Mouse (Mus musculus) kidney, postnatal 0 days (tissue): ENCODE results near the gene Tgm2. TPM values are rescaled to one million over a fixed set of nuclear protein-coding genes. Genes with fewer than 3 reads are reported as not detected.
A peak's percentile ranks its signal among the peaks of the same experiment; 100 is the strongest.

Source experiments
- ATAC-seq: fragments of 200-750 bp; cut with Nextera tagmentation; replicated peaks from 2 replicates; pipeline ENCODE4 v1.8.0; 2017; ENCODE audit warnings: low read depth, moderate number of reproducible peaks, moderate TSS enrichment, moderate library complexity; ENCODE audit not compliant: low FRiP score
- DNase-seq: peaks from one replicate; pipeline ENCODE4 v3.0.0-alpha.2; 2016; ENCODE audit warnings: low spot score
- H3K27ac ChIP-seq: fragments of 300-500 bp; sonication (generic); 2 replicates; pipeline ENCODE4 v1.5.1; 2014; ENCODE audit warnings: mild to moderate bottlenecking
- H3K27me3 ChIP-seq: fragments of 300-500 bp; sonication (generic); 2 replicates; pipeline ENCODE4 v1.6.1; 2014; ENCODE audit warnings: low read length, mixed read lengths; ENCODE audit not compliant: insufficient read depth
- H3K36me3 ChIP-seq: fragments of 300-500 bp; sonication (generic); 2 replicates; pipeline ENCODE4 v1.6.1; 2014; ENCODE audit warnings: low read length, mixed read lengths; ENCODE audit not compliant: insufficient read depth
- H3K4me1 ChIP-seq: fragments of 300-500 bp; sonication (generic); replicated peaks from 2 replicates; pipeline ENCODE4 v1.6.1; 2014; ENCODE audit warnings: antibody characterized with exemption, low read length, mixed read lengths; ENCODE audit not compliant: insufficient read depth
- H3K4me2 ChIP-seq: fragments of 300-500 bp; sonication (generic); 2 replicates; pipeline ENCODE4 v1.6.1; 2014; ENCODE audit warnings: mild to moderate bottlenecking, low read length, moderate library complexity, mixed read lengths
- H3K4me3 ChIP-seq: fragments of 300-500 bp; sonication (generic); replicated peaks from 2 replicates; pipeline ENCODE4 v1.5.1; 2014; ENCODE audit warnings: low read depth, low read length
- H3K9ac ChIP-seq: fragments of 300-500 bp; sonication (generic); 2 replicates; pipeline ENCODE4 v1.6.1; 2014; ENCODE audit warnings: low read depth, low read length
- H3K9me3 ChIP-seq: fragments of 300-500 bp; sonication (generic); replicated peaks from 2 replicates; pipeline ENCODE4 v1.6.1; 2016; ENCODE audit warnings: low read length, inconsistent platforms, mixed read lengths
- CTCF ChIP-seq: IDR thresholded peaks from 2 replicates; pipeline ENCODE4 v1.5.1; 2016; ENCODE audit warnings: antibody characterized with exemption, low read depth, mild to moderate bottlenecking, moderate library complexity
- WGBS: fragments of 180-500 bp; shearing (Covaris S2); extraction: QIAGEN DNeasy Blood & Tissue Kit; methylation state at CpG from one replicate; pipeline ENCODE4 v1.1.7; 2014; 5-methylcytosine and 5-hydroxymethylcytosine counted together
- polyA plus RNA-seq: library from polyadenylated mRNA; unstranded; fragments of >200 nt; fragmentation: Nextera tagmentation; extraction: Ambion mirVana; gene quantifications from 2 replicates; pipeline ENCODE4 v1.2.1, GENCODE M21; 2015

The Tgm2 gene
- polyA plus RNA-seq, 1 experiment from 2014 or later = 26.9 TPM

DNA sequence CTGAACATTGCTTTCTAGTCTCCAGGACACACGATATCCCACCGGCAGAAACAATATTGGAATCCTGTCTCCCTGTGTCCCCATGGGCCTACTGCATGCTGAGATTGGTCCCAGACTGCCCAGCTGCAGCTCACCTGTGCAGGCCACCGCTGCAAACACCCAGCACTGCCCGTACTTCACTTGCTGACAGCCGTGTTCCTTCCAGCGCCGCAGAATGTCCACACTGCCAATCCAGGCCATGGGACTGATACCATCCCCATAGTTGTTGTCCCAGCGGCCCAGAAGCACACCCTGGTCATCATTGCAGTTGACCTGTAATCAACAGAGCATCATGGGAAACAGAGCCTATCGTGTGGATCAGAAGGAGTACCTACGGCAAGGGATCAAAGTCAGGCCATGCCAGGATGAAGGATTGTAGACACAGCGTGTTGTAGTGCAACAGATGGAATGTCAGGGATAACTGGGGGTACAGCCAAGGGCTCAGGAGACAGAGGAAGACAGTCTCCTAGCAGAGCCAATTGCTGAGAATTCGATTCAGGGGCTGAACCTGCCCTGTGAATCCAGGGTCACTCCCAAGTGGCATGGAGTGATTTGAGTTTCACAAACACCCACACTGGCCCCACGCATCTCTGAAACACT is 14.9 kb downstream of the Tgm2 start:
- 89% methylated on average over 13 of the region's 13 CpGs for WGBS
- H3K4me3 ChIP-seq = no peak overlapping the region
- TF ChIP-seq CTCF = no peak
- H3K36me3 ChIP-seq = peaks cover 16% of the 10 kb centered on the region; the same call in 1 of the 2 replicates
- DNase-seq (no peak), ATAC-seq (no peak)
- H3K4me1 ChIP-seq = peaks cover 16% of the 10 kb centered on the region; the same call in 1 of the 2 replicates
- H3K4me2 ChIP-seq = no peak overlapping the region
- H3K27ac ChIP-seq = no peak overlapping the region
- H3K9ac ChIP-seq = no peak overlapping the region
- H3K27me3 ChIP-seq = no peaks in the 10 kb centered on the region
- no peaks in the 10 kb centered on the region for H3K9me3 ChIP-seq

DNA sequence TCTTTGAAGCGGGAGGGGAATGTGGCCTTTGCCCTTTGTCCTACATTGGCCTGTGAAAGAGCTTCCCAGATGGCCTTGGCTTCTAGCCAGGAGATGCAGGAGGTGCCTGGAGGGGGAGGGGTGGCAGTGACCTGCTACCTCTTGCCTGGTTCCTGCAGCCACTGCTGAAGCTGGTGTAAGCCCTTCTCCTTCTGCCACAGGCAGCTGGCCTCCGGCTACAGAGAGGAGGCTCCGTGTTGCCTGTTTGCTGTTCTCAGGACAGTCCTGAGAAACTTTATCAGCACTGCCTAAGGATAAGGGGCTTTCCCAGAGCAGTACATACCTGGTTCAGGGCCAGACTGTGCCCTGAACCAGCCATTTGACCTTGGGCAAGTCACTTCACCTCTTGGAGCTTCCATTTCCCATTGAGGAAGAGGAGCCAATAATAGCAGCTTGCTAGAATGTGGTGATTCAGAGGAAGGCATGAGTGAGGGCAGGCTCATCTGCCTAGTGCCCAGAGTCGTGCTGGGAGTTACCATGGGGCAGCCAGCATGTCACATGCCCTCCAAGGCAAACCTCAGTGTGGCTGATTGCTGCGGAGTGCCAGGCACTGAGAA is 15.7 kb downstream of the Tgm2 start:
- Histone ChIP-seq H3K9ac (no peak overlapping the region), H3K4me3 (no peak overlapping the region), H3K4me2 (no peak overlapping the region), H3K4me1 (peaks cover 9% of the 10 kb centered on the region; the same call in 1 of the 2 replicates), H3K36me3 (peaks cover 16% of the 10 kb centered on the region; the same call in 1 of the 2 replicates), H3K27me3 (no peaks in the 10 kb centered on the region), H3K9me3 (no peaks in the 10 kb centered on the region), H3K27ac (peak overlapping the region; percentile 63; the same call in 1 of the 2 replicates)
- ATAC-seq (peak; percentile 69), DNase-seq (peak; percentile 57)
- no peak for TF ChIP-seq CTCF
- 41% methylated on average over 5 of the region's 5 CpGs for WGBS

DNA sequence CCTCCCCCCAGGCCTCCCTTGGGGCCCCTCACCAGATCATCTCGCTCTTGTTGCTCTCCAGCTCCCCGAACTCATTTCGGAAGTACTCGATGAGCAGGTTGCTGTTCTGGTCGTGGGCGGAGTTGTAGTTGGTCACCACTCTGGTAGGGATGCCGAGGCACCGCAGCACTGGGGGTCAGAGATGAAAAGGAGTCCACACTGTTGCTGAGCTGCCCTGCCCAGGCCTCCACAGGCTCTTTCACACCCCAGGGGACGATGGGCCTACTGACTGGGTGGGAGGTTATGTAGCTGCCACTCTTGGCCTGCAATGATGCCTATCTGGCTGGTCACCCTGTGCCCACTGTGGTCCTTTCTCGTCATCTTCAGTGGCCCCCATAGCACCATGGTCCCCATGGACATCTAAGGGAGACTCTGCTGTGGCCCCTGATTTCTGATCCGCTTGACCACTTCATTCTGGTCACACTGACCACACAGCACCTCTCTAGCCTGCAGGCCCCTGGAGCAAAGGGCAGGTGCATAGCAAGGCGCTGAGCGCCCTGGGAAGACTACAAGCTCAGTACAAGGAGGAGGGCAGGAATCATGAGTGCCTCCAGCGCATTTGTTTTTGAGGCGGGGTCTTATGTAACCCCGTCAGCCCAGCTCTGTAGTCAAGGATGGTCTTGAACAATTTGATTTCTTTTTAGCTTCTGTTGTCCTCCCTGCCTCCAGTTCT is 16.8 kb downstream of the Tgm2 start:
- Histone ChIP-seq H3K9me3 (no peaks in the 10 kb centered on the region), H3K4me1 (peaks cover 9% of the 10 kb centered on the region; the same call in 1 of the 2 replicates), H3K4me2 (no peak overlapping the region), H3K4me3 (no peak overlapping the region), H3K36me3 (peaks cover 18% of the 10 kb centered on the region; the same call in 1 of the 2 replicates), H3K27me3 (no peaks in the 10 kb centered on the region), H3K27ac (no peak overlapping the region), H3K9ac (no peak overlapping the region)
- DNase-seq (no peak), ATAC-seq (no peak)
- 82% methylated on average over 16 of the region's 16 CpGs for WGBS
- TF ChIP-seq CTCF = no peak

DNA sequence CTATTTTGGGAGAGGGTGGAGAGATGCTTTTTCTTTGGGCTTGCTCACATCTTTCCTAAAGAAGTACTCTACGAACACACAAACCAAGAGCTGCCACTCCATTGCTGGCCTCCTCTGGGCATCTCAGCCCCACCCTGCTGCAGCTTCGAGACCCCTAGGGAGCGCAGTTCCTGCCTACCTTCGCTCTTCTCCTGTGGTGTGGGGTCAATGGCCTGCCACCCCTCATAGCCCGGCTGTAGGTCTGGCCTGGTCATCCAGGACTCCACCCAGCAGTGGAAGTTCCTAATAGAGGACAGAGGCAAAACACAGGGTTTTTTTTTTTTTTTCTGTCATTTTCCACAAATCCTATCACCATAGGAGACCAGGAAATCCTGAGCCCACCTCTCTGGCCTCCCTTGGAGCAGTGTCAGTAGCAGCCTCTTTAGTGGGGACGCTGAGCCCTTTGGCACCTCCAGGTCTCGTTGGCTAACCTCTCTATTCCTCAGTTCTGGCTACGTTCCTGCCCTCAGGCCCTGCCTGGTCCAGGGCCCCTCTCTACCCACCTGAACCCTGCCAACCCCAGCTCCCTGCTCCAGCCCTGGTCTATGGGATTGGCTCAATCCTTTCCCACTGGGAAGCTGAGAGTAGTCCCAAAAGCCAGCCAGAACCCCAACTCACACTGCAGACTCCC is 17.6 kb downstream of the Tgm2 start:
- no peak overlapping the region for H3K27ac ChIP-seq

DNA sequence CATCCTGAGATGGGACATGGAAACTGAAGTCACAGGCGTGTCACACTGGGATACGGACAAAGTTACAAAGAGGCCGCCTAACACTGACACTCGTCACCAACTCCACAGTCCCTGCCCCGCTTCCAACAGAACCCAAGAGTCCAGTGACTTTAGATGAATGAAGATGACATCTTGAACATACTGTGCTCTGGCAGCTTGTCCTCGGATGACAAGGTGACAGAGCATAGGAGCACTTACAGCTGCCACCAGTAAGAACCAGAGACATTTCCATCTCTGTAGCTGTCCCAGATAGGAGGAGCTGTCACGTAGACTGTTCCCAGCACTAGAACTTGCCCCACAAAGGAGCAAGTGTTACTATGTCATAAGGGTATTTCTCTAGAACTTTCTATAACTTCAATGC is 18.4 kb downstream of the Tgm2 start:
- Histone ChIP-seq H3K4me2 (no peak overlapping the region), H3K27me3 (no peaks in the 10 kb centered on the region), H3K9me3 (no peaks in the 10 kb centered on the region), H3K4me3 (no peak overlapping the region), H3K9ac (no peak overlapping the region), H3K36me3 (0 out of 2 replicates have a peak, but pooled peaks cover 8% of the 10 kb centered on the region), H3K27ac (no peak overlapping the region), H3K4me1 (peaks cover 9% of the 10 kb centered on the region; the same call in 1 of the 2 replicates)
- ATAC-seq (no peak), DNase-seq (no peak)
- TF ChIP-seq CTCF = no peak
- WGBS = 83% methylated on average over 7 of the region's 7 CpGs

More for the DNA sequence above, 17.6 kb downstream of the Tgm2 start:
- no peak for TF ChIP-seq CTCF
- H3K36me3 ChIP-seq = peaks cover 11% of the 10 kb centered on the region; the same call in 1 of the 2 replicates
- no peak overlapping the region for H3K9ac ChIP-seq
- no peak for ATAC-seq
- no peaks in the 10 kb centered on the region for H3K9me3 ChIP-seq
- H3K4me1 ChIP-seq = peaks cover 9% of the 10 kb centered on the region; the same call in 1 of the 2 replicates
- WGBS = 78% methylated on average over 8 of the region's 8 CpGs
- DNase-seq = no peak
- H3K4me2 ChIP-seq = no peak overlapping the region
- no peaks in the 10 kb centered on the region for H3K27me3 ChIP-seq
- H3K4me3 ChIP-seq = no peak overlapping the region

DNA sequence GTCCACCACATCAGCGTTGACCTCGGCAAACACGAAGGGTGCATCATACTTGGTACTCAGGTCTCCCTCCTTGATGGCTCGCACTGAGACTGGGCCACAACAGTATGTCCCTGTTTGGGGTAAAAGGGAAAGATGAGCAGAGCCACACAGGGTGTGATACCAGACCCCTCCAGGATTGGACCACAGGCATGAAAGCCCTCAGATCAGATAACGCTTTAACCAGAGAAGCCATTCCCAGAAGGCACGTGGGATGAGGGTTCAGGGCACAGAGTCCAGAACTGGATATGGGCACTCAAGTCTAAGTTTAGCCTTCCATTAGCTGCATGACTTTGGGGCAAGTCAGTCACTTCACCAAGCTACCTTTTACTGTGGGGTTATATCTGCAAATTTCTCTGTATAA is 19.0 kb downstream of the Tgm2 start:
- 83% methylated on average over 6 of the region's 6 CpGs for WGBS
- Histone ChIP-seq H3K9me3 (no peaks in the 10 kb centered on the region), H3K9ac (no peak overlapping the region), H3K27me3 (no peaks in the 10 kb centered on the region), H3K4me1 (peaks cover 10% of the 10 kb centered on the region; the same call in 1 of the 2 replicates), H3K4me2 (no peak overlapping the region), H3K36me3 (0 out of 2 replicates have a peak, but pooled peaks cover 8% of the 10 kb centered on the region), H3K27ac (no peak overlapping the region), H3K4me3 (no peak overlapping the region)
- DNase-seq (no peak), ATAC-seq (no peak)
- TF ChIP-seq CTCF = no peak
